Mouse (Mus musculus) CD4-positive, CD25-positive, alpha-beta regulatory T cell (primary cell): ENCODE measurements around the gene Olfr318. TPM values are rescaled to one million over a fixed set of nuclear protein-coding genes. Genes with fewer than 3 reads are reported as not detected.

Experiments
- polyA plus RNA-seq: library from polyadenylated mRNA; unstranded; fragments of 100-300 nt; shearing (Covaris generic); gene quantifications from one replicate; pipeline ENCODE4 v1.2.1, GENCODE M21; 2017

Gene Olfr318
- not detected for polyA plus RNA-seq

DNA sequence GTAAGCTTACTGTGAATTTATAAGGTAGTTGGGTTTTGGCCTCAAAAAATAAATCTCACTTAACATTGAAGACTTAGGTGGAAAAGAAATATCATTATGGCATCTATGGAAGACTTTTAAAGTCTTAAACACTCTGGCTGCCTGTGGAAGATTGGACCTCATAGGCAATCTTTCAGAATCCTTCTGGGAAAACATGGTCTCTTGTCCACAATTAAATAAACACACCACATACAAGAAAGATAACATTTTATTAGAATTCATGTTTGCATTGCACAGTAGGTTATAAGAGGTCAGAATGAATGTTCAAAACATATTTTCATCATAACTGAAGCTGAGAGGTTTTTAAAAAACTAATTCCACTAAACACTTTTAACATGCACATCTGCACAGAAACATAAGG, at the start of gene Olfr318:
Gene Olfr318 (minus strand): TSS at position 101 of the 400 bp plus-strand sequence.

DNA sequence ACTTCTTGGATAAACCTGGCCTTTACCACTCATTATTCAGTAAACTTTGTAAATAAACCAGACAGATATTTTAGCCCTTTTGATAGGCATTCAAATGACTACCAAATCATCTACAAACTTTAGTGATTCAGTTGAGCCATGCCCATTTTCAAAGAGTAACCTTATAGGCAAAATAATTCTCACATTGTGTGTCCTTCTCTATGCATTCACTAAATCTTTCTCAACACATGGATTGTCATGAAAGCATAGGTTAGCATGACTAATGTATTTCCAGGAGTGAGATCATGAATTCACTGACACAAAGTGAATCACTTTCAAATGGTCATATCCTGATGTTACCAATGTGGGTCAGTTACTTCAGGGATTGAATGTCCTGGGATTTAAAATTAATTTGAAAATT, 49.1 kb upstream of the Olfr318 start, which contains the start of gene Olfr315:
Gene Olfr315 (plus strand): TSS at position 301 of the 400 bp plus-strand sequence.

DNA sequence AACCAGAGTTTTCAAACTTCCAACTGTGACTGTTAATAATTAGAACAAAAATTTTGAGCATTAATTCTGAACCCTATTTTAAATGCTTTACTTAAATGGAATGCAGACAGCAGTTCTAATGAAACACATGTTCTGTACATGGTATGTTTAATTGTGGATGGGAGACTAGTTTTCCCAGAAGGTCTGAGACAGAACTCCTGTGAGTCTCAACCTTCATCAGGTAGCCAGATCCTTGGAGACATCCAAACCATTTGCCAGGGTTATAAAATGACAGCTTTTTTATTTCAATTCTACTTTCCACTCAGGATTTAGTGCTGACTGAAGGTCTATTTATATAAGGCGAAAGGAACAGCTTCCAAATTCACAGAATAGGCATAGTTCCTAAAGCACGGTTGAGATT, 28.6 kb upstream of the Olfr318 start, which contains the start of gene Olfr316:
Gene Olfr316 (plus strand): TSS at position 301 of the 400 bp plus-strand sequence.

DNA sequence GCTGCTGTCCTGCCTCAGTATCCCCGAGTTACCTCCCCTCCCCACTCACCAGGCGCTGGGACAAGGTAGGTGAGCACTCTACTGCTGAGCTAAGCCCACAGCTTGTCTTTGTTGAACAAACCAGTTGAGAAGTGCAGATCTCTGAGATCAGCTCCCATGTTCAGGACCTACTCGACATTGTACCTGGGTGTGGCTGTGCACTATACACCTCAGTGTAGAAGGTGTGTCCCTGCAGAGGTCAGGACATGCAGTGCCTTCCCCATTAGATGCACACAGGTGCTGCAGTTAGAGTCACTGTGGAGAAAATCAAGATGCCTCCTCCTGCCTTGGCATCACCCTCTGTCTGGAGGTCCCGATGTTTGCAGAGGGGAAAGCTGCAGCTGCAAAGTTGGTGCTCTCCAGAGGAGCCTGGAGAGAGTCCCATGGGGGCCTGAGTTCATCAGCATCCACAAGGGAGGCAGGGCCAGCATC, 15.0 kb upstream of the Olfr318 start, which contains the start of gene Olfr317:
Gene Olfr317 (minus strand): TSS at position 421 of the 471 bp plus-strand sequence.

DNA sequence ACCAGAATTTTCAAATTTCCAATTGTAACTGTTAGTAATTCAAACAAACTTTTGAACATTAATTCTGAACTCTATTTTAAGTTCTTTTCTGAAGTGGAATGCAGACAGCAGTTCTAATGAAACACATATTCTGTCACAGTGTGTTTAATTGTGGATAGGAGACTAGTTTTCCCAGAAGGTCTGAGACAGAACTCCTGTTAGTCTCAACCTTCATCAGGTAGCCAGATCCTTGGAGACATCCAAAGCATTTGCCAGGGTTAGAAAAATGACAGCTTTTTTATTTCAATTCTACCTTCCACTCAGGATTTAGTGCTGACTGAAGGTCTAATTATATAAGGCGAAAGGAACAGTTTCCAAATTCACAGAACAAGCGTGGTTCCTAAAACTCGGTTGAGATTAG, 25.0 kb downstream of the Olfr318 start, which contains the start of gene Olfr319:
Gene Olfr319 (plus strand): TSS at position 301 of the 400 bp plus-strand sequence.

DNA sequence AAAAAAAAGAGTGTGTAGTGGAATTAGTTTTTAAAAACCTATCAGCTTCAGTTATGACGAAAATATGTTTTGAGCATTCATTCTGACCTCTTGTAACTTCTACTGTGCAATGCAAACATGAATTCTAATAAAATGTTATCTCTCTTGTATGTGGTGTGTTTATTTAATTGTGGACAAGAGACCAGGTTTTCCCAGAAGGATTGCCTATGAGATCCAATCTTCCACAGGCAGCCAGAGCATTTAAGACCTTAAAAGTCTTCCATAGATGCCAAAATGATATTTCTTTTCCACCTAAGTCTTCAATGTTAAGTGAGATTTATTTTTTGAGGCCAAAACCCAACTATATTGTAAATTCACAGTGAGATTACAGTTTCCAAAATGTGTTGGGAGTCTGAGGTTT, 43.0 kb downstream of the Olfr318 start, which contains the start of gene Olfr320:
Gene Olfr320 (plus strand): TSS at position 301 of the 400 bp plus-strand sequence.

Other genes with a start within 250 kb of the Olfr318 start
- not detected for gene Olfr332, start 231.5 kb downstream of the Olfr318 start, polyA plus RNA-seq
- not detected for gene Olfr331, start 221.4 kb downstream of the Olfr318 start, polyA plus RNA-seq
- 0.17 TPM for gene Olfr330, start 189.2 kb downstream of the Olfr318 start, polyA plus RNA-seq
- gene Olfr329-ps, start 177.6 kb downstream of the Olfr318 start, polyA plus RNA-seq = not detected
- not detected for gene Olfr328, start 168.4 kb downstream of the Olfr318 start, polyA plus RNA-seq
- not detected for gene Olfr224, start 153.5 kb downstream of the Olfr318 start, polyA plus RNA-seq
- not detected for gene Olfr325, start 146.3 kb downstream of the Olfr318 start, polyA plus RNA-seq
- not detected for gene Olfr324, start 128.9 kb downstream of the Olfr318 start, polyA plus RNA-seq
- gene 2210407C18Rik, start 107.9 kb downstream of the Olfr318 start, polyA plus RNA-seq = not detected
- gene Olfr323, start 93.5 kb downstream of the Olfr318 start, polyA plus RNA-seq = not detected
- not detected for gene Trim58, start 83.5 kb downstream of the Olfr318 start, polyA plus RNA-seq
- not detected for gene Olfr322, start 65.2 kb downstream of the Olfr318 start, polyA plus RNA-seq
- not detected for gene Olfr320, start 42.9 kb downstream of the Olfr318 start, polyA plus RNA-seq
- not detected for gene Olfr319, start 24.9 kb downstream of the Olfr318 start, polyA plus RNA-seq
- not detected for gene Olfr317, start 15.2 kb upstream of the Olfr318 start, polyA plus RNA-seq
- not detected for gene Olfr316, start 28.7 kb upstream of the Olfr318 start, polyA plus RNA-seq
- gene Olfr315, start 49.2 kb upstream of the Olfr318 start, polyA plus RNA-seq = not detected
- not detected for gene Olfr314, start 58.9 kb upstream of the Olfr318 start, polyA plus RNA-seq
- 0.66 TPM for gene Fam183b, start 77.9 kb upstream of the Olfr318 start, polyA plus RNA-seq
- not detected for gene Olfr313, start 91.0 kb upstream of the Olfr318 start, polyA plus RNA-seq
- not detected for gene Olfr312, start 105.2 kb upstream of the Olfr318 start, polyA plus RNA-seq
- gene Olfr311, start 115.2 kb upstream of the Olfr318 start, polyA plus RNA-seq = not detected
- gene Gm12258, start 123.1 kb upstream of the Olfr318 start, polyA plus RNA-seq = 10.4 TPM
- 11.1 TPM for gene 2810021J22Rik, start 143.2 kb upstream of the Olfr318 start, polyA plus RNA-seq
- gene Zfp39, start 180.2 kb upstream of the Olfr318 start, polyA plus RNA-seq = 11.0 TPM
- gene Btnl10, start 193.9 kb upstream of the Olfr318 start, polyA plus RNA-seq = not detected
- gene Rnf187, start 214.9 kb upstream of the Olfr318 start, polyA plus RNA-seq = 302 TPM
- 22.4 TPM for gene Hist3h2ba, start 224.9 kb upstream of the Olfr318 start, polyA plus RNA-seq
- gene Hist3h2a, start 230.7 kb upstream of the Olfr318 start, polyA plus RNA-seq = 20.4 TPM
- gene Trim17, start 230.7 kb upstream of the Olfr318 start, polyA plus RNA-seq = 0.34 TPM